Mouse (Mus musculus) liver, embryonic 15.5 days (tissue): ENCODE data around the gene Ttll2. TPM values are rescaled to one million over a fixed set of nuclear protein-coding genes. Genes with fewer than 3 reads are reported as not detected.

Experiments used
- polyA plus RNA-seq: library from polyadenylated mRNA; unstranded; fragments of >200 nt; fragmentation: Nextera tagmentation; extraction: Ambion mirVana; gene quantifications from 2 replicates; pipeline ENCODE4 v1.2.1, GENCODE M21; 2015

The Ttll2 gene
- polyA plus RNA-seq, 1 experiment from 2014 or later = 0.05 TPM

Other genes starting within 250 kb of the Ttll2 start
- gene Rps6ka2, start 182.6 kb downstream of the Ttll2 start, polyA plus RNA-seq = 1.1 and 1.3 TPM in 2 replicates
- not detected in 2 replicates for gene Tcp10a, start 28.1 kb downstream of the Ttll2 start, polyA plus RNA-seq
- gene Gm49630, start 19.3 kb upstream of the Ttll2 start, polyA plus RNA-seq = not detected in 2 replicates
- 0.53 and 0.73 TPM in 2 replicates for gene Unc93a2, start 32.8 kb upstream of the Ttll2 start, polyA plus RNA-seq